Comparison of ENCODE assay signal across 22 mouse cellular contexts in the genomic region with DNA sequence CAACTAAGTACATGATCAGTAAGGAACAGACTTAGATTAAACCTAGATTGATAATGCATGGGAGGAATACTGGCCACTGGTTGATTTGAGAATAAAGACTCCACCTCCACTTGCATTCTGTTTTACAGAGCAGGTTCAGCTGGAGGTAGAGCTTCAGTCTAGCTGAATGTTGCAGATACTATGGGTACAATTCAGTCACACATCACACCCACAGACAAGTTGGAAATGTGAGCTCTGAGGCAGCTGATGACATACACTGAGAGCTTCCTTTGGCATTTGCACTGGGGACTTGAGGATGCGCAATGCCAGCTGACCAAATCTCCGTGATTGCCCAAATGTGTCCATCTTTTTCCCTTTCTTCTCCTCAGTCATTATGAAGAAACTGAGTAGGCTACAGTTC.
DNase-seq lines count a peak whose midpoint lies in the region; ATAC-seq and TF ChIP-seq lines count a peak whose summit lies in the region.
"Had no signal": no experiment of that assay in that cellular context is flagged by ENCODE, and none has a peak within 500 bp of the region (broad histone marks: within the 10 kb centered on the region; RNA-seq: fewer than 3 reads in every experiment).

No protein-coding gene starts in this region.

- TF ChIP-seq CTCF in embryonic fibroblast, embryonic 13.5 days (IDR thresholded peaks at IDR 0.05; ENCODE audit: borderline replicate concordance, insufficient read depth, low read length) = no peak

- peak; percentile 91 for ATAC-seq in frontal cortex, adult (ENCODE audit: low TSS enrichment)
- ATAC-seq: forebrain, embryonic 14.5 days; forebrain, embryonic 16.5 days had no signal

- H3K36me3 ChIP-seq in heart, embryonic 10.5 days = no peaks in the 10 kb centered on the region

- H3K4me3 ChIP-seq in embryonic fibroblast, embryonic 13.5 days (ENCODE audit: insufficient read depth, low read length) = no peak overlapping the region
- no peak overlapping the region for H3K4me3 ChIP-seq in heart, embryonic 10.5 days
- H3K4me3 ChIP-seq: embryonic facial prominence, embryonic 13.5 days; erythroblast, embryonic 14.5 days; forebrain, embryonic 10.5 days; forebrain, embryonic 12.5 days had no signal

- peaks cover 35% of the 10 kb centered on the region; the same call in 1 of the 2 replicates for H3K27me3 ChIP-seq in heart, embryonic 10.5 days (ENCODE audit: insufficient read depth, poor library complexity, severe bottlenecking)
- H3K27me3 ChIP-seq: embryonic facial prominence, embryonic 13.5 days; forebrain, embryonic 12.5 days had no signal

- DNase-seq in frontal cortex, adult 2 months (ENCODE audit: extremely low spot score in 1 of 2, low spot score in 1 of 2) = no peak
- peak; percentile 30 for DNase-seq in right cerebral cortex, adult 18-20 months
- no peak for DNase-seq in right cerebral cortex, adult 2 months (ENCODE audit: low spot score in 2 of 2)
- no peak for DNase-seq in adrenal gland, postnatal 10 days
- no peak for DNase-seq in heart, embryonic 10.5 days (ENCODE audit: low spot score)
- DNase-seq: adrenal gland, adult 2 months; adrenal gland, postnatal 14 days; adrenal gland, postnatal 36 days; cerebellum, adult 11 months; cerebellum, adult 18-20 months; cerebellum, adult 8-10 months; cerebellum, adult 9-11 months; cerebellum, postnatal 14 days; cerebellum, postnatal 36 days had no signal

- TF ChIP-seq POLR2A in embryonic fibroblast, embryonic 13.5 days (IDR thresholded peaks at IDR 0.05; ENCODE audit: low read depth, low read length) = no peak

- H3K4me1 ChIP-seq in embryonic fibroblast, embryonic 13.5 days (ENCODE audit: control insufficient read depth, insufficient read depth, low read length) = peaks cover 6% of the 10 kb centered on the region; the same call in 1 of the 2 replicates
- peaks cover 24% of the 10 kb centered on the region for H3K4me1 ChIP-seq in heart, embryonic 10.5 days

- H3K27ac ChIP-seq in embryonic fibroblast, embryonic 13.5 days (ENCODE audit: insufficient read depth, low read length) = peak overlapping the region; percentile 76; the same call in 1 of the 2 replicates
- no peak overlapping the region for H3K27ac ChIP-seq in heart, embryonic 10.5 days
- H3K27ac ChIP-seq: embryonic facial prominence, embryonic 13.5 days; forebrain, embryonic 10.5 days; forebrain, embryonic 12.5 days had no signal

- H3K9me3 ChIP-seq in heart, embryonic 10.5 days = no peaks in the 10 kb centered on the region
- H3K9me3 ChIP-seq: embryonic facial prominence, embryonic 13.5 days; forebrain, embryonic 10.5 days; forebrain, embryonic 12.5 days had no signal

- 94% methylated on average over 2 of the region's 2 CpGs for WGBS in heart, embryonic 10.5 days
